Mouse (Mus musculus) liver, embryonic 13.5 days (tissue): Measurements from ENCODE around the gene Gstm7. TPM values are rescaled to one million over a fixed set of nuclear protein-coding genes. Genes with fewer than 3 reads are reported as not detected.
"Not testable (repeated sequence)": the region's sequence is repeated elsewhere in the genome, so short reads cannot be mapped to it uniquely, and the experiment has no call there.

ENCODE experiments used
- ATAC-seq: fragments of 200-750 bp; cut with Nextera tagmentation; 2 replicates; pipeline ENCODE4 v1.8.0; 2017; ENCODE audit warnings: low read depth, mild to moderate bottlenecking, moderate number of reproducible peaks, moderate library complexity
- DNase-seq: peaks from one replicate; pipeline ENCODE4 v3.0.0; 2022
- H3K27ac ChIP-seq: fragments of 300-500 bp; sonication (generic); 2 replicates; pipeline ENCODE4 v1.5.1; 2015; ENCODE audit warnings: moderate library complexity, mild to moderate bottlenecking, inconsistent platforms
- H3K27me3 ChIP-seq: fragments of 300-500 bp; sonication (generic); 2 replicates; pipeline ENCODE4 v1.6.1; 2015; ENCODE audit warnings: mild to moderate bottlenecking, inconsistent platforms
- H3K36me3 ChIP-seq: fragments of 300-500 bp; sonication (generic); 2 replicates; pipeline ENCODE4 v1.6.1; 2015; ENCODE audit warnings: mild to moderate bottlenecking, inconsistent platforms
- H3K4me1 ChIP-seq: fragments of 300-500 bp; sonication (generic); replicated peaks from 2 replicates; pipeline ENCODE4 v1.6.1; 2015; ENCODE audit warnings: inconsistent platforms
- H3K4me2 ChIP-seq: fragments of 300-500 bp; sonication (generic); 2 replicates; pipeline ENCODE4 v1.6.1; 2015; ENCODE audit warnings: inconsistent platforms, mild to moderate bottlenecking, moderate library complexity
- H3K4me3 ChIP-seq: fragments of 300-500 bp; sonication (generic); replicated peaks from 2 replicates; pipeline ENCODE4 v1.5.1; 2015; ENCODE audit warnings: mild to moderate bottlenecking, inconsistent platforms
- H3K9ac ChIP-seq: fragments of 300-500 bp; sonication (generic); 2 replicates; pipeline ENCODE4 v1.6.1; 2015; ENCODE audit warnings: mild to moderate bottlenecking, inconsistent platforms
- H3K9me3 ChIP-seq: fragments of 300-500 bp; sonication (generic); replicated peaks from 2 replicates; pipeline ENCODE4 v1.6.1; 2016; ENCODE audit warnings: inconsistent platforms
- WGBS: fragments of 180-500 bp; shearing (Covaris S2); methylation state at CpG from one replicate; pipeline ENCODE4 v1.1.7; 2015; ENCODE audit not compliant: insufficient replicate concordance; 5-methylcytosine and 5-hydroxymethylcytosine counted together
- polyA plus RNA-seq: library from polyadenylated mRNA; unstranded; fragments of >200 nt; fragmentation: Nextera tagmentation; extraction: Ambion mirVana; gene quantifications from 2 replicates; pipeline ENCODE4 v1.2.1, GENCODE M21; 2015

Gene Gstm7
- polyA plus RNA-seq, 1 experiment from 2014 or later = 11.1 TPM

- no peaks in the 10 kb centered on the region for H3K27me3 ChIP-seq
- 16% methylated on average over 6 of the region's 6 CpGs for WGBS
- H3K27ac ChIP-seq = no peak overlapping the region; the same call in 1 of the 2 replicates
- peak overlapping the region; percentile 19 for H3K4me2 ChIP-seq
- H3K4me1 ChIP-seq = peaks cover 25% of the 10 kb centered on the region
- peak; percentile 79 for ATAC-seq
- peak; percentile 15 for DNase-seq
- no peak overlapping the region for H3K9ac ChIP-seq
- no peaks in the 10 kb centered on the region for H3K36me3 ChIP-seq
- no peaks in the 10 kb centered on the region for H3K9me3 ChIP-seq
- H3K4me3 ChIP-seq = no peak overlapping the region
These were observed 25.7 kb downstream of the Gstm7 start for GRCm38 (mm10) chr3:107905942-107906341.

DNA sequence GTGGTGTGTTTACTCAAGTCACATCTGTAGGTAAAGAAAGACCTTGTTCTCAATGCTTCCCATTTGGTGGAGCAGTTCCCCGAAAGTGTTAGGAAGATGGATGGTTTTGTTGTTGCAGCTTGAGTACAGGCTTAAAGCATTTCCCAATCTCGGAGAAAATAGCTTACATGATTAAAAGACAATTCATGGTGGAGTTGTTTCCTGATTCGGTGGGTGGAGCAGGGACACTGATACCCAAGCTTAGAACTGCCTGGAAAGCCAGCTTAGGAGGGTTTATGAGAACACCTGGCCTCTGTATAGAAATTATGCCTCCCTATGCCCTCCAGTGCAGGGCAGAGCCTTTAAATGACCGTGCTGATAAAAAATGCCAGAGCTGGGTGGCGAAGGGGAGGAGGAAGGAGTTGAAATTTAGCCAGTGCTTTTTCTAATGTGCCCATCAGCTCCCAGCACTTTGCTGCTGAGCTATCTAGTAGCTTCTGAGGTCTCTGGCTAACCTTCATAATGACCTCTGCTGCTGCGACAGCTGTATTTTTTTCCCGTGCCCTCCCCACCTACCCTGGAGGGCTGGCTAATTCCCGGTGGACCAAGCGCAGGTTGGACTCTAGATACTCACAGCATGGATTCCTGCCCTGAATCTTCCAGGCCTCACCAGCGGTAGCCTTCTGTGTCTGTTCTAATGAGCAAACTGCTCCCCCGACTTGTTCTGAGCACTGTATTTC, 30.5 kb downstream of the Gstm7 start:
- DNase-seq = no peak

DNA sequence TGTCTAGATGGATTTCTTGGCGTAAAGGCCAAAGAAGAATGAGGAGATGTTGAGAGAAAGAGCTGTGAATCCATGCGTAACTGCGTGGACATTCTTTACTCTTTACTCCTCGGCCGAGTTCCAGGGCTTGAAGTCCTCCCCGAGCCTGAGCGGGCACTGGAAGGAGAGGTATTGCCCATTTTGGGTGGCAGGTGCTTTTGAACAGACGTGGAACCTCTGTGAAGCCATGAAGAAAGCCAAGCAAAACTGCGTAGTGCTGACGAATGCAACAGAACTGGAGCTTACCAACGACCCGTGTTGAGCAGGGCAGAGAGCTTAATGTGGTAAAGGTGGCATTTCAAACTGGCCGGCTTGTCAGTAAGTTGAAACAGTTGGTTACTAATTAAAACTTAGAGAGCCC, 32.9 kb downstream of the Gstm7 start:
- Histone ChIP-seq H3K27me3 (no peaks in the 10 kb centered on the region), H3K36me3 (peaks cover 17% of the 10 kb centered on the region), H3K4me1 (peaks cover 24% of the 10 kb centered on the region), H3K4me3 (no peak overlapping the region), H3K9me3 (no peaks in the 10 kb centered on the region), H3K4me2 (no peak overlapping the region), H3K27ac (no peak overlapping the region), H3K9ac (no peak overlapping the region)
- no peak for DNase-seq
- ATAC-seq = no peak
- 87% methylated on average over 13 of the region's 13 CpGs for WGBS

More for the DNA sequence above, 30.5 kb downstream of the Gstm7 start:
- Histone ChIP-seq H3K9me3 (no peaks in the 10 kb centered on the region), H3K4me1 (peaks cover 26% of the 10 kb centered on the region), H3K4me2 (no peak overlapping the region), H3K27me3 (no peaks in the 10 kb centered on the region), H3K36me3 (peaks cover 17% of the 10 kb centered on the region), H3K27ac (no peak overlapping the region), H3K4me3 (no peak overlapping the region), H3K9ac (no peak overlapping the region)
- ATAC-seq = no peak
- WGBS = 70% methylated on average over 11 of the region's 11 CpGs

DNA sequence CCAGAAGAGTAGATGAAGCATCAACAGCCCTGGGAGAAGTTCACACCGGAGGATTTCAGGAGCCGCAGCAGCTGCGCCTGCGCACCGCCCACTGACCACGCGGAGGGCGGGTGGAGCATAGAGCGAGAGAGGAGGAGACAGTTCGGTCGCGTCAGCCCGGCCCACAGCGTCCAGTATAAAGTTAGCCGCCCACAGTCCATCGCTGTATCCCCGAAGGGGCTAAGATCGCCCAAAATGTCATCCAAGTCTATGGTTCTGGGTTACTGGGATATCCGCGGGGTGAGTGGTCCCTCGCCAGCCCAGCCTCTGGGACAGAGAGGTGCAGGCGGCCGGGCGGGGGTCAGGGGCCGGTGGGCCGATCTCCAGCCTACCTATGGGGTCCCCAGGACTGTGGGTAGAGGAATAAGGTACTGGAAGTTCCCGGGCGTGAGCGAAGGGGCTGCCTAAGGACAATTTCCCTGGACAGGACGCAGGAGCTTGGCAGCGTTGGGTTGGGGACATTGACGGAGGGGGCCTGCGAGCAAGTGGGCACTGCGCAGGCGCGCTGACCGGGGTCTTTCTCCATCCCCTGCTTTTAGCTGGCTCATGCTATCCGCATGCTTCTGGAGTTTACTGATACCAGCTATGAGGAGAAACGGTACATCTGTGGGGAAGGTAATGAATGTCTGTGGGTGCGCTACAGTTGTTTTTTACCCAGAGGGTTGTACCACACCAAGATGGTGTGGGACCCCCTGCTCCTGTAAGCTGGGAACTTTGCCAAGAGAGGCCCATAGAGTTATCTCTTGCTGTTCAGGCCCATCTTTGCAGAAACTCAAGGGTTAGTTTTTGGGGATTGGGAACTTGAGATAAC, 35.7 kb downstream of the Gstm7 start, which contains the start of gene Gstm5:
Gene Gstm5 (plus strand): TSS at position 102 of the 850 bp plus-strand sequence.
- DNase-seq (peak; percentile 82), ATAC-seq (peak; percentile 92)
- Histone ChIP-seq H3K9ac (peak within 1 kb of the TSS; percentile 83), H3K4me1 (peaks cover 24% of the 10 kb centered on the region), H3K4me3 (peak within 1 kb of the TSS; percentile 73), H3K27me3 (no peaks in the 10 kb centered on the region), H3K9me3 (no peaks in the 10 kb centered on the region), H3K36me3 (peaks cover 17% of the 10 kb centered on the region), H3K27ac (peak within 1 kb of the TSS; percentile 88), H3K4me2 (peak within 1 kb of the TSS; percentile 91)
- 5% methylated on average over 40 of the region's 40 CpGs for WGBS

- peaks cover 24% of the 10 kb centered on the region for H3K4me1 ChIP-seq
- H3K36me3 ChIP-seq = peaks cover 17% of the 10 kb centered on the region
- ATAC-seq = peak; percentile 53
- H3K4me2 ChIP-seq = peak overlapping the region; percentile 91
- DNase-seq = peak; percentile 12
- peak overlapping the region; percentile 83 for H3K9ac ChIP-seq
- peak overlapping the region; percentile 73 for H3K4me3 ChIP-seq
- no peaks in the 10 kb centered on the region for H3K27me3 ChIP-seq
- 6% methylated on average over 6 of the region's 6 CpGs for WGBS
- H3K27ac ChIP-seq = peak overlapping the region; percentile 88
- H3K9me3 ChIP-seq = no peaks in the 10 kb centered on the region
These were observed 36.4 kb downstream of the Gstm7 start for GRCm38 (mm10) chr3:107895194-107895719.

DNA sequence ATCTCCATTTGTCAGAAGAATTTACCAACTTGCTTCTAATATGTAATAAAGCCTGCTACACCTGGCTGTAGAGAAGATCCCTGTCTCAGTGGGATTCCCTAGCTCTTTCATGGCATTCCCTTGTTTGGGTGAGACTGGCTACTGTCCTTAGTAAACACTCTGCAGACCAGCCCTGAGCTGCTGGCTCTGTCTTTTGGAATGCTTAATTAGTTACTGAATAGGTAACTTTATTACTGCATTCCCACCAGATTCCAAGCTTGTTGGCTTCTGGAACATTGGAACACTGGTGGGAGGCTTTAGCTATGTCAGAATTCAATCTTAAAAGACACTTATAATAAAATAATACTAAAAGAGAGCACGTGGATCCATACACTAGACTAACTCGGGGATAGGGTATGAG, 42.4 kb downstream of the Gstm7 start:
- not testable (repeated sequence) for H3K4me1 ChIP-seq, ATAC-seq, H3K36me3 ChIP-seq, H3K9ac ChIP-seq, H3K27ac ChIP-seq, H3K4me2 ChIP-seq, H3K9me3 ChIP-seq, H3K27me3 ChIP-seq, DNase-seq, H3K4me3 ChIP-seq
- WGBS = 64% methylated on average over 2 of the region's 2 CpGs

- H3K9ac ChIP-seq = no peak overlapping the region
- no peaks in the 10 kb centered on the region for H3K4me1 ChIP-seq
- no peaks in the 10 kb centered on the region for H3K9me3 ChIP-seq
- no peak for DNase-seq
- no peaks in the 10 kb centered on the region for H3K27me3 ChIP-seq
- H3K27ac ChIP-seq = no peak overlapping the region
- WGBS = 76% methylated on average over 9 of the region's 9 CpGs
- ATAC-seq = no peak
- no peaks in the 10 kb centered on the region for H3K36me3 ChIP-seq
- H3K4me2 ChIP-seq = no peak overlapping the region
- no peak overlapping the region for H3K4me3 ChIP-seq
These were observed 43.7 kb downstream of the Gstm7 start for GRCm38 (mm10) chr3:107887674-107888495.

DNA sequence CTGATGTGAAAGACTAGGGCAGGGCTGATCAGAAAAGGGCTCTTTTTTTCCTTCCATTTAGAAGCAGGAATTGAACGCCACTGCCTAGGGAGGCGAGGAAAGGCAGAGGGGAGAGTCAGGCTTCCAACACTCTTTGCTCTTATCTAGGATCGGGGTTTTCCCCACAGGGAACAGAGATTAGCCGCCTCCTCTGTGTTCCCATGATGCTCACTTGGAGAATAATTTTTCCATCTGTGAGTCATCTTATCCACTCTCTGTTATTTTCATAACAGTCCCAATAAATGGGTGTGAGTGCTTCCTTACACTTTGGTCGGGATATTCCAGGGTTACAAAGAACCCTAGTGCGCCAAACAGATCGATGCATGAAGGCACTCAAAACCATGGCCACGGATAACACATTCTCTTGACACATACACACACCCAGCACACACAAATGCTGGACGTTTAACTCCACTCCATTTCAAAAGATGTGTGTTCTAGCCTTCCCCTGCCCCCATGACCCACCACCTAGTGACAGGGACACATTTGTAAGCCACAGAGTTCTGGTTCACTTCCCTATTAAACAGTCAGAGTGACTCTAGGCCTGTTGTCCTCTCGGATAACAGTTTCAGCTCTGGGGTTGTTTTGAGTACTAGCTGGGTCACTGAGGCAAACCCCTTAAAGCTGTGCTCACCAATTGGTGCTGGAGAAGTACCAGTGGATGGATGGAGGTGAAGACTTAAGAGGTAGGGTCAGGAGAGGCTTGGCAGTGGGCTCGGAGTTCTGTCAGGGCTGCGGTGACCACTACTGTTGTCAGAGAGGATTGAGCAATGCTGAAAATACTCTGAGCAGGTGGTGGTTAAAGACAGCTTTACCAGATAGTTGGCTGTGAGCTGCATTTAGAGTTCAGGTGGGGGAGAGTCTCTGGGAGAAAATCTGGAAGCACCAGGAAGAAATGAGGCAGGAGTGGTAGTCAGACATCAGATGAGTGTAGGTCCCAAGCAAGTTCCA, 53.6 kb downstream of the Gstm7 start:
- H3K9me3 ChIP-seq = no peaks in the 10 kb centered on the region
- ATAC-seq = no peak
- no peak overlapping the region for H3K27ac ChIP-seq
- DNase-seq = no peak
- H3K36me3 ChIP-seq = no peaks in the 10 kb centered on the region
- WGBS = 59% methylated on average over 12 of the region's 12 CpGs
- H3K4me1 ChIP-seq = no peaks in the 10 kb centered on the region
- H3K4me3 ChIP-seq = no peak overlapping the region
- H3K27me3 ChIP-seq = no peaks in the 10 kb centered on the region
- H3K4me2 ChIP-seq = no peak overlapping the region
- H3K9ac ChIP-seq = no peak overlapping the region

GRCm38 (mm10) chr3:107877005-107877404, 54.6 kb downstream of the Gstm7 start, which contains the start of gene Eps8l3:
Eps8l3 (plus strand) TSS chr3:107877229.
- no peak within 1 kb of the TSS for H3K4me2 ChIP-seq
- no peak within 1 kb of the TSS for H3K27ac ChIP-seq

More at GRCm38 (mm10) chr3:107877005-107877404, 54.6 kb downstream of the Gstm7 start, which contains the start of gene Eps8l3:
- Histone ChIP-seq H3K4me3 (no peak within 1 kb of the TSS), H3K4me1 (no peaks in the 10 kb centered on the region), H3K9me3 (no peaks in the 10 kb centered on the region), H3K36me3 (no peaks in the 10 kb centered on the region), H3K27me3 (no peaks in the 10 kb centered on the region), H3K9ac (no peak within 1 kb of the TSS)
- no peak for DNase-seq
- WGBS = 53% methylated on average over 5 of the region's 5 CpGs
- ATAC-seq = no peak
